Mouse (Mus musculus): ENCODE results near the gene Gprasp1.

DNA sequence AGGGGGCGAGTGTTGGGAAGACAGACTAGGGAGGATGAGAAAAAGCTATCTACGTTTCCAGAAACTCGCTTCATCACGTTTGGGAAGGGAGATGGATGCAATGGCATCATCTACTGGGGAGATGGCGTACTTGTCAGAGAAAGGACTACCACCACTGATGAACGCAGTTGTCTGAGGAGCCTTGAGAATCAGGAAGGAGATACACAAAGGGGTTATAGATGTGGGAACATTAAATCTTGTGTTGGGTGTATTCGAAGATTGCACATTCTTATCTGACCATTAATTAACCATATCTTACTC lies 473 bp downstream of the Gprasp1 start:
- TF ChIP-seq CTCF (IDR thresholded peaks at IDR 0.05; ENCODE audit: insufficient read depth, low read depth, low read length) (no peak), POLR2A (IDR thresholded peaks at IDR 0.05; ENCODE audit: insufficient read depth, low read depth, low read length) (no peak)
